Mouse (Mus musculus): ENCODE measurements around the gene Cpsf7. TPM values are rescaled to one million over a fixed set of nuclear protein-coding genes. Genes with fewer than 3 reads are reported as not detected.

Cpsf7 gene
- total and polyA plus RNA-seq, 3 experiments, result 20.6 to 25.2 (median 23.8) TPM

DNA sequence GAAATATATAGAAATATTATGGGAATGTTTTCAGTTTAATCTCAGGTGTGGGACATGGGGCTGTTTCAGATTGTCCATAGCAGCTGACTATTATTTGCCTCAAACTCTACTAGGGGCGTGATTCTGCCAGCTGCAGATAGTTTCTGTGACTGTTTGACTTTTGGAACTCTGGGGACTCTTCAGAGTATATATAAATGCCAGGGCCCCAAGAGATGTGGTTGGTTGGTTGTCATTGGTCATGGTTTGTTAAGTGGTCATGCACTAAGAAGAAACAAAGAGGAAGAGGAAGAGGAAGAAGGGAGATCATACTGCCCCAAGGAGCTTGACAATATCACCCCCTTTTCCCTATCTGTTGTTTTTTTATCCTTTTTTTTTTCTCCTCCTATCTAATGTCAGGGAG lies 3.1 kb upstream of the Cpsf7 start:
- Histone ChIP-seq H3K9ac (ENCODE audit: low read depth, low read length) (no peak overlapping the region), H3K4me1 (ENCODE audit: control insufficient read depth, insufficient read depth, low read length) (peaks cover 6% of the 10 kb centered on the region), H3K27me3 (ENCODE audit: control insufficient read depth, insufficient read depth, low read length) (no peaks in the 10 kb centered on the region), H3K79me2 (replicated peaks; ENCODE audit: control insufficient read depth, insufficient read depth, low read length) (peaks cover 1% of the 10 kb centered on the region; the same call in 1 of the 2 replicates), H3K27ac (no peak overlapping the region), H3K4me3 (no peak overlapping the region), H3K36me3 (ENCODE audit: control insufficient read depth, insufficient read depth, low read length) (peaks cover 13% of the 10 kb centered on the region)
- intact Hi-C loops (cut with DNase I), result loop anchor here (10.0 kb wide), 1 partner anchor 1483 kb away; no protein-coding TSS in a partner anchor
- TF ChIP-seq POLR2A (IDR thresholded peaks at IDR 0.05; ENCODE audit: insufficient read depth, low read depth, low read length) (no peak), EP300 (IDR thresholded peaks at IDR 0.05; ENCODE audit: insufficient read depth, low read depth, low read length) (no peak), CTCF (IDR thresholded peaks at IDR 0.05) (no peak)
- 44% methylated on average over 1 of the region's 1 CpGs for WGBS
- DNase-seq, result no peak

DNA sequence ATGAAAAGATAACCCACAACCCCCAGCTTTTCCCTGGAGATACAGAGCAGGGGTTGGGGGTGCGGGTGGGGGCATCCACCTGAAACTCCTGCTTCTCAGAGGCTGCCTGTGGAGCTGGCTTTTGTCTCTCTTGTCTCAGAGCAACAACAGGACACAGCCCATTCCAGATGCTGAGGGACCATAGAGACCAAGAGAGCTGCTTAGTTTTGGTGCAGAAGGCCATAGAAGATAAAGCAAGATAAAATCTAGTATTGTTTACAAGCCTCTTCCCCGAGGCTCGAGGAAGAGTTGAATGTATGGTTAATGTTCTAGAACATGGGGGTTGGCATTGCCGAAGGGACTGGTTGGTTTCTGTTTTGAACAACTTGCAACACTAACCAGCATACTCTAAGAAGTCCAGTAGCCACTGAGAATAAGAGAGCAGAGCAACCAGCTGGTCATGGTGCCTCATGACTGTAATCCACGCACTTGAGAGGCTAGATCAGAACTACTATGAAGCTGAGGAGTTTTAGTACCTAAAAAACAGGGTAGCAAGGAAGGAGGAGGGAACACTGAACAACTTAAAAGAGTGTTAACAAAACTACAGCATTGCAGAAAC lies 1.5 kb upstream of the Cpsf7 start:
- DNase-seq, result no peak
- Histone ChIP-seq H3K79me2 (replicated peaks; ENCODE audit: control insufficient read depth, insufficient read depth, low read length) (peaks cover 4% of the 10 kb centered on the region; the same call in 1 of the 2 replicates), H3K27me3 (ENCODE audit: control insufficient read depth, insufficient read depth, low read length) (no peaks in the 10 kb centered on the region), H3K4me3 (no peak overlapping the region; the same call in 1 of the 2 replicates), H3K4me1 (ENCODE audit: control insufficient read depth, insufficient read depth, low read length) (peaks cover 10% of the 10 kb centered on the region), H3K27ac (no peak overlapping the region), H3K36me3 (ENCODE audit: control insufficient read depth, insufficient read depth, low read length) (peaks cover 24% of the 10 kb centered on the region), H3K9ac (ENCODE audit: low read depth, low read length) (no peak overlapping the region)
- no peak for TF ChIP-seq POLR2A (IDR thresholded peaks at IDR 0.05; ENCODE audit: insufficient read depth, low read depth, low read length)
- TF ChIP-seq CTCF (IDR thresholded peaks at IDR 0.05), result no peak
- TF ChIP-seq EP300 (IDR thresholded peaks at IDR 0.05; ENCODE audit: insufficient read depth, low read depth, low read length), result no peak
- WGBS, result 59% methylated on average over 5 of the region's 5 CpGs
- intact Hi-C loops (cut with DNase I), result loop anchor here (2.0 to 10.0 kb wide), 3 partner anchors 31 to 1481 kb away; partner anchors contain the start of genes Cyb561a3 and Tmem138

- H3K4me3 ChIP-seq, result peak overlapping the region; percentile 87
- no peak for TF ChIP-seq CTCF (IDR thresholded peaks at IDR 0.05)
- TF ChIP-seq POLR2A (IDR thresholded peaks at IDR 0.05; ENCODE audit: insufficient read depth, low read depth, low read length), result no peak; the same call in none of the 2 replicates
- TF ChIP-seq EP300 (IDR thresholded peaks at IDR 0.05; ENCODE audit: insufficient read depth, low read depth, low read length), result no peak
- H3K4me1 ChIP-seq (ENCODE audit: control insufficient read depth, insufficient read depth, low read length), result peaks cover 10% of the 10 kb centered on the region
- H3K36me3 ChIP-seq (ENCODE audit: control insufficient read depth, insufficient read depth, low read length), result peaks cover 25% of the 10 kb centered on the region
- intact Hi-C loops (cut with DNase I), result loop anchor here (1.0 to 10.0 kb wide), 4 partner anchors 30 to 1480 kb away; partner anchors contain the start of genes Cyb561a3 and Tmem138
- no peak for DNase-seq
- H3K79me2 ChIP-seq (replicated peaks; ENCODE audit: control insufficient read depth, insufficient read depth, low read length), result peaks cover 3% of the 10 kb centered on the region; the same call in 1 of the 2 replicates
- peak overlapping the region; percentile 90 for H3K9ac ChIP-seq (ENCODE audit: low read depth, low read length)
- peak overlapping the region; percentile 99 for H3K27ac ChIP-seq
- H3K27me3 ChIP-seq (ENCODE audit: control insufficient read depth, insufficient read depth, low read length), result no peaks in the 10 kb centered on the region
- under 1% methylated on average over 19 of the region's 19 CpGs for WGBS
Observed at GRCm38 (mm10) chr19:10524784-10525105, 321 bp upstream of the Cpsf7 start.

DNA sequence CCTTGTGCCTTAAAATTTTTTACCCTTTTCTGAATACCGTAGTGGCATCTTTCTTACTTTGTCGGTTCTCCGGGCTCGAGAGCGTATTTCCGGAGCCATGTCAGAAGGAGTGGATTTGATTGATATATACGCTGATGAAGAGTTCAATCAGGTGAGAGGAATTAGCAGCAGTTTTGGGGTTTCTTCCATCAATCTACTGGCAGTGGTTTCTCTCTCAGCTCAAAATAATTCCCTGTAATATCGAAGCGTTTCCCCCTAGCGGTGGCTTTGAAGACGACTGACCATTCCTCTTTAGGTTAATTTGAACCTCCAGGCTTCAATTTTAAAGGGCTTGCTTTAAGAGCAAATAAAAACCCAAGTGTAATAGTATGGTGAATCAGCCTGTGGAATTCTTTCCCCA lies 844 bp downstream of the Cpsf7 start, which contains the start of gene Sdhaf2:
Sdhaf2 (minus strand) TSS at position 233 of the 400 bp plus-strand sequence.
- under 1% methylated on average over 11 of the region's 11 CpGs for WGBS
- intact Hi-C loops (cut with DNase I), result loop anchor here (1.0 to 10.0 kb wide), 4 partner anchors 29 to 1479 kb away; partner anchors contain the start of genes Cyb561a3 and Tmem138
- peaks cover 10% of the 10 kb centered on the region for H3K4me1 ChIP-seq (ENCODE audit: control insufficient read depth, insufficient read depth, low read length)

DNA sequence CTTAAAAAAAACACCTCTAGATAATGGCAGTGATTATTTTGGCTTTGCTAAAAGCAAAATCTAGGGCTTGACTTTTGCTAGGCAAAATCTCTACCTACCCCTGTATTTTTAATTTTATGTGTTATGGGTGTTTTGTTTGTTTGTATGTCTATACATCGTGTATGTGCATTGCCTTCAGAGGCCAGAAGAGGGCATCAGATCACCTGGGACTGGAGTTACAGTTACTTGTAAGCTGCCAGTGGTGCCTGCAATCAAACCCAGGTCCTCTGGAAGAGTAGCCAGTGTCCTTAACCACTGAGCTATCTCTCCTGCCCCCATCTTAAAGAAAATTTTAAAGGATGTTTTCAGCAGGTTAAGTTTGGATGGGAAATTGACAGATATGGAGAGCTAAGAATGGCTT lies 5.0 kb downstream of the Cpsf7 start:
- Histone ChIP-seq H3K27me3 (ENCODE audit: control insufficient read depth, insufficient read depth, low read length) (no peaks in the 10 kb centered on the region), H3K9ac (ENCODE audit: low read depth, low read length) (no peak overlapping the region), H3K4me3 (no peak overlapping the region), H3K79me2 (replicated peaks; ENCODE audit: control insufficient read depth, insufficient read depth, low read length) (peaks cover 7% of the 10 kb centered on the region; the same call in 1 of the 2 replicates), H3K36me3 (ENCODE audit: control insufficient read depth, insufficient read depth, low read length) (peaks cover 29% of the 10 kb centered on the region), H3K27ac (no peak overlapping the region), H3K4me1 (ENCODE audit: control insufficient read depth, insufficient read depth, low read length) (peaks cover 10% of the 10 kb centered on the region)
- TF ChIP-seq CTCF (IDR thresholded peaks at IDR 0.05) (peak; percentile 47), EP300 (IDR thresholded peaks at IDR 0.05; ENCODE audit: insufficient read depth, low read depth, low read length) (no peak)
- DNase-seq, result no peak
- 98% methylated on average over 1 of the region's 1 CpGs for WGBS
- intact Hi-C loops (cut with DNase I), result no loop called here

More for the DNA sequence above, 844 bp downstream of the Cpsf7 start, which contains the start of gene Sdhaf2:
- H3K27me3 ChIP-seq (ENCODE audit: control insufficient read depth, insufficient read depth, low read length), result no peaks in the 10 kb centered on the region
- H3K9ac ChIP-seq (ENCODE audit: low read depth, low read length), result peak within 1 kb of the TSS; percentile 95
- TF ChIP-seq POLR2A (IDR thresholded peaks at IDR 0.05; ENCODE audit: insufficient read depth, low read depth, low read length), result no peak
- peak; percentile 70 for TF ChIP-seq CTCF (IDR thresholded peaks at IDR 0.05)
- H3K4me3 ChIP-seq, result peak within 1 kb of the TSS; percentile 87
- peaks cover 29% of the 10 kb centered on the region for H3K36me3 ChIP-seq (ENCODE audit: control insufficient read depth, insufficient read depth, low read length)
- no peak for DNase-seq
- peaks cover 6% of the 10 kb centered on the region; the same call in 1 of the 2 replicates for H3K79me2 ChIP-seq (replicated peaks; ENCODE audit: control insufficient read depth, insufficient read depth, low read length)
- H3K27ac ChIP-seq, result peak within 1 kb of the TSS; percentile 99

GRCm38 (mm10) chr19:10539454-10539853 lies 14.4 kb downstream of the Cpsf7 start:
- H3K4me3 ChIP-seq, result no peak overlapping the region
- H3K4me1 ChIP-seq (ENCODE audit: control insufficient read depth, insufficient read depth, low read length), result no peaks in the 10 kb centered on the region
- H3K27ac ChIP-seq, result no peak overlapping the region
- no peak overlapping the region for H3K9ac ChIP-seq (ENCODE audit: low read depth, low read length)
- WGBS, result 77% methylated on average over 5 of the region's 5 CpGs
- no peak for DNase-seq
- no peak for TF ChIP-seq EP300 (IDR thresholded peaks at IDR 0.05; ENCODE audit: insufficient read depth, low read depth, low read length)
- no peak for TF ChIP-seq POLR2A (IDR thresholded peaks at IDR 0.05; ENCODE audit: insufficient read depth, low read depth, low read length)
- TF ChIP-seq CTCF (IDR thresholded peaks at IDR 0.05), result no peak
- intact Hi-C loops (cut with DNase I), result no loop called here
- no peaks in the 10 kb centered on the region for H3K79me2 ChIP-seq (replicated peaks; ENCODE audit: control insufficient read depth, insufficient read depth, low read length)
- no peaks in the 10 kb centered on the region for H3K27me3 ChIP-seq (ENCODE audit: control insufficient read depth, insufficient read depth, low read length)
- peaks cover 15% of the 10 kb centered on the region for H3K36me3 ChIP-seq (ENCODE audit: control insufficient read depth, insufficient read depth, low read length)

Measured in heart, adult 2 months (tissue).